Mouse (Mus musculus) lung, embryonic 16.5 days (tissue): ENCODE results near the gene Msgn1. TPM values are rescaled to one million over a fixed set of nuclear protein-coding genes. Genes with fewer than 3 reads are reported as not detected.

Source experiments
- ATAC-seq: fragments of 200-750 bp; cut with Nextera tagmentation; 2 replicates; pipeline ENCODE4 v1.8.0; 2017; ENCODE audit warnings: low read depth, mild to moderate bottlenecking, moderate library complexity
- H3K27ac ChIP-seq: fragments of 300-500 bp; sonication (generic); 2 replicates; pipeline ENCODE4 v1.5.1; 2014; ENCODE audit warnings: mild to moderate bottlenecking, control low read depth, low read length
- H3K27me3 ChIP-seq: fragments of 300-500 bp; sonication (generic); 2 replicates; pipeline ENCODE4 v1.6.1; 2014; ENCODE audit warnings: low read depth, low read length, mixed read lengths; ENCODE audit not compliant: control insufficient read depth, insufficient read depth
- H3K36me3 ChIP-seq: fragments of 300-500 bp; sonication (generic); 2 replicates; pipeline ENCODE4 v1.6.1; 2014; ENCODE audit warnings: low read length; ENCODE audit not compliant: control insufficient read depth, insufficient read depth
- H3K4me1 ChIP-seq: fragments of 300-500 bp; sonication (generic); replicated peaks from 2 replicates; pipeline ENCODE4 v1.6.1; 2014; ENCODE audit warnings: low read length, mixed read lengths; ENCODE audit not compliant: control insufficient read depth, insufficient read depth
- H3K4me2 ChIP-seq: fragments of 300-500 bp; sonication (generic); 2 replicates; pipeline ENCODE4 v1.6.1; 2014; ENCODE audit warnings: low read depth, low read length, control low read depth
- H3K4me3 ChIP-seq: fragments of 300-500 bp; sonication (generic); 2 replicates; pipeline ENCODE4 v1.5.1; 2014; ENCODE audit warnings: mild to moderate bottlenecking, low read length, control low read depth
- H3K9ac ChIP-seq: fragments of 300-500 bp; sonication (generic); 2 replicates; pipeline ENCODE4 v1.6.1; 2014; ENCODE audit warnings: low read length, control low read depth
- H3K9me3 ChIP-seq: fragments of 300-500 bp; sonication (generic); 2 replicates; pipeline ENCODE4 v1.6.1; 2016; ENCODE audit warnings: low read length; ENCODE audit not compliant: control insufficient read depth
- WGBS: fragments of 180-500 bp; shearing (Covaris S2); extraction: QIAGEN DNeasy Blood & Tissue Kit; methylation state at CpG from one replicate; pipeline ENCODE4 v1.1.7; 2014; 5-methylcytosine and 5-hydroxymethylcytosine counted together
- polyA plus RNA-seq: library from polyadenylated mRNA; unstranded; fragments of >200 nt; fragmentation: Nextera tagmentation; extraction: Ambion mirVana; gene quantifications from 2 replicates; pipeline ENCODE4 v1.2.1, GENCODE M21; 2015

Msgn1 gene
- polyA plus RNA-seq, 1 experiment from 2014 or later, result not detected

DNA sequence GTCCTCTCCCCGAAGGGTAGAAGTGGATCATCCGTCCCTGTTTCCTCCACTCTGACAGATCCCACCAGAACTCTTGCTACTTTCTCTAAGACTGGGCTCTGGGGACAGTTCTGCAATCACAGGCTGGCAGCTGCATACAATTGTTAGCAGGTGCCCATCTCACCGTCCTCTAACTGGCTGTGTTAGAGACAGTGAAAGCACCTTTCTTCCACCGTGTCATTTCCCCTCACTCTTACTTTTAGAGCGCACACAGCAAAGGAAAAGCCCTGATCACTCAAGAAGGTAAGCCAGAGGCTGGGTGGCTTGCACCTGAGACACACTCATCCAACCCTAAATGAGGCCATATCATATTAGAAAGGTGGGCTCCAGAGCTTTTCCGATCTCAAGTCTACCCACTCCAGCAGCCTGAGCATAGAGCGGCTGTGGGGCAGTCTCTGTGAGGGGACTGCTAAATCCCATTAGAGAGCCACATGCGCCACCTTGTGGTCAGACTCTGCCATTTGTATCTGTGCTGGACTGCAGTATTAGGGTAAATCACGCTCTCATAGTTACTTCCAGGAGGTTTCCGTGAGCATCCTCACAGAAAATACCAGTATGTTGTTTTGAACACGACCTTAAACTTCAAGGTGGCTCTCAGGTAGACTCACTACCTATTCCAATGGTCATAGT, 30.2 kb downstream of the Msgn1 start:
- Histone ChIP-seq H3K4me1 (no peaks in the 10 kb centered on the region), H3K9ac (no peak overlapping the region), H3K27me3 (peaks cover 3% of the 10 kb centered on the region; the same call in 1 of the 2 replicates), H3K27ac (no peak overlapping the region), H3K4me3 (no peak overlapping the region), H3K4me2 (peak overlapping the region; percentile 20), H3K9me3 (no peaks in the 10 kb centered on the region), H3K36me3 (no peaks in the 10 kb centered on the region)
- 15% methylated on average over 11 of the region's 11 CpGs for WGBS
- ATAC-seq, result peak; percentile 95

DNA sequence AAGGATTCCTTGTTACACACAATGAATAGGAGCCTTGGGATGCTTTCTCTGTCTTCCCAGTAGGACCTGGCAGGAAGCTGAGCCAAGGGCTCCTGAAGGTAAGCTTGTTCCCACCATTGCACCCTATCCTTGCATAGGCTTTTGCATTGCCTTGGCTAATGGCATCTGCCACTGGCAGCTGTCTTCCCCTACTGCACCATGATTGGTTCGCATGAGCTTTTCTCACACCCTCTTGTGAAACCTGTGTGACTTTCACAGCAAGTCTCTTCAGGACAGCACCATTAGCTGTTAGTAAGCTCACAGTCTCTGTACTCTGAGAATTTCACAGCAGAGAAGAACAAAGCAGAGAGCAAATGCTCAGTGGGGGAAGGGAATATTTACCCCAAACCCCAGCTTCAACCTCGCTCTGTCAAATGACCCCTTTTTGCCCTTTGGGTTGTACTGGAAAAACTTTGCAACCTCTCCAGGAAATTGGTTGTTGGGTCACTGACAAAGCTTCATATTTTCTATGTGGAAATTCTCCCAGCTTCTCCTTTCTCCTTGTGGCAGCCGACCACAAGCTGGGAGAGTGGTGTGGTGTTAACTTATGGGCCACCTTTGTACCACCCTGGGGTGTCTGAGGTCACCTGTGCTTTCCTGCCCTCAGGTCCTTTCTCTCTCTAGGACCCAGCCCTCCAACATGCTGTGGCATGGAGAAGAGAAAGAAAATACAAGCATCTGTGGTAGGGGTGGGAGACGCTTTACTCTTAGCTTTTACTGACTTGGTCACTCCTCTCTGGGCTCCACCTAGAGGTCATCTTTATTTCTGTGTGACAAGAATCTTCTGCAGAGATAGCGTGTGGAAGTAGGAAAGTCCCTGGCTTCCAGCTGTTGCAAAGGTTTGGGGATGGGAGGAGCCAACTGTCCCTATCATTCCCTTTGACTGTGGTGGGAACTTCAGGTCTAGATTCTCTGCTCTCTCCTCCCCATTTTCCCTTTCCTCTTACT, 31.1 kb downstream of the Msgn1 start:
- Histone ChIP-seq H3K9me3 (no peaks in the 10 kb centered on the region), H3K9ac (no peak overlapping the region), H3K36me3 (no peaks in the 10 kb centered on the region), H3K4me2 (peak overlapping the region; percentile 20; the same call in 1 of the 2 replicates), H3K27ac (no peak overlapping the region), H3K27me3 (peaks cover 3% of the 10 kb centered on the region; the same call in 1 of the 2 replicates), H3K4me1 (no peaks in the 10 kb centered on the region), H3K4me3 (no peak overlapping the region)
- no peak for ATAC-seq
- 26% methylated on average over 5 of the region's 5 CpGs for WGBS

DNA sequence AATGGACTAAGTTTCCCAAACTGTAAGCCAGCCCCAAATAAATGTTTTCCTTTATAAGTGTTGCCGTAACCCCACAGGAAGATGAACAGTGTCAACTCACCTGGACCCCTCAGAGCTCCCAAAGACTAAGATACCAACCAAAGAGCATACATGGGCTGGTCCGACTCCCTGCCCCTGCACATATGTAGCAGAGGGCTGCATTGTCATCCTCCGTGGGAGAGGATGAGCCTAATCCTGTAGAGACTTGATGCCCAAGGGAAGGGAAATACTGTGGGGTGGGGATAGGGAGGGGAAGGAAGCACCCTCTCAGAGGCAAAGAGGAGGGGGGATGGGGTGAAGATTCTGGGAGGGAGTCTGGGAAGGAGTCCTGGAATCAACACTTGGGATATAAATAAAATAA, 50.1 kb downstream of the Msgn1 start:
- no peaks in the 10 kb centered on the region for H3K36me3 ChIP-seq
- no peaks in the 10 kb centered on the region for H3K9me3 ChIP-seq
- no peak overlapping the region for H3K4me3 ChIP-seq
- H3K4me2 ChIP-seq, result no peak overlapping the region
- H3K4me1 ChIP-seq, result no peaks in the 10 kb centered on the region
- no peaks in the 10 kb centered on the region for H3K27me3 ChIP-seq
- no peak overlapping the region for H3K27ac ChIP-seq
- 77% methylated on average over 3 of the region's 3 CpGs for WGBS
- ATAC-seq, result no peak
- no peak overlapping the region for H3K9ac ChIP-seq

Other genes with a start within 250 kb of the Msgn1 start
- 8.5 and 10.3 TPM in 2 replicates for gene Kcns3, start 57.9 kb downstream of the Msgn1 start, polyA plus RNA-seq
- 8.5 and 11.7 TPM in 2 replicates for gene Gen1, start 56.8 kb upstream of the Msgn1 start, polyA plus RNA-seq
- 139 and 143 TPM in 2 replicates for gene Smc6, start 56.9 kb upstream of the Msgn1 start, polyA plus RNA-seq
- 5.5 and 7.1 TPM in 2 replicates for gene Vsnl1, start 227.6 kb upstream of the Msgn1 start, polyA plus RNA-seq
- 0.54 and 0.65 TPM in 2 replicates for gene Rad51ap2, start 247.1 kb upstream of the Msgn1 start, polyA plus RNA-seq